In genomic region chr16:43698735-43699649, GRCm38 (mm10) we compare ENCODE assay signal across 12 mouse cellular contexts. TPM values are rescaled to one million over a fixed set of nuclear protein-coding genes. Genes with fewer than 3 reads are reported as not detected.
A peak's percentile ranks its signal among the peaks of the same experiment; 100 is the strongest.
DNase-seq lines count a peak whose midpoint lies in the region; ATAC-seq and TF ChIP-seq lines count a peak whose summit lies in the region.
"Had no signal": no experiment of that assay in that cellular context is flagged by ENCODE, and none has a peak within 500 bp of the region (broad histone marks: within the 10 kb centered on the region; RNA-seq: fewer than 3 reads in every experiment).

No protein-coding gene starts in this region.

- 88% methylated on average over 14 of the region's 14 CpGs for WGBS in hindbrain, postnatal 0 days

- no peaks in the 10 kb centered on the region for H3K27me3 ChIP-seq in hindbrain, postnatal 0 days (ENCODE audit: insufficient read depth, low read length)
- H3K27me3 ChIP-seq: limb, embryonic 12.5 days had no signal

- H3K36me3 ChIP-seq in hindbrain, postnatal 0 days (ENCODE audit: insufficient read depth, low read length) = no peaks in the 10 kb centered on the region
- H3K36me3 ChIP-seq: limb, embryonic 12.5 days had no signal

- H3K9me3 ChIP-seq in hindbrain, postnatal 0 days (ENCODE audit: low read length) = no peaks in the 10 kb centered on the region

- H3K4me2 ChIP-seq in hindbrain, postnatal 0 days (ENCODE audit: low read depth, low read length) = no peak overlapping the region
- H3K4me2 ChIP-seq: limb, embryonic 12.5 days had no signal

- no peaks in the 10 kb centered on the region for H3K4me1 ChIP-seq in hindbrain, postnatal 0 days (ENCODE audit: insufficient read depth, low read length)
- H3K4me1 ChIP-seq: limb, embryonic 12.5 days had no signal

- DNase-seq in right cerebral cortex, adult 18-20 months = peak; percentile 41
- DNase-seq in right cerebral cortex, postnatal 14 days = no peak
- DNase-seq in thymus, postnatal 36 days = peak; percentile 75 to 79
- DNase-seq in gastrocnemius, postnatal 36 days = no peak
- no peak for DNase-seq in gastrocnemius, postnatal 14 days
- no peak for DNase-seq in hindbrain, postnatal 0 days (ENCODE audit: low spot score)
- DNase-seq: forebrain, postnatal 0 days had no signal

- no peak overlapping the region for H3K4me3 ChIP-seq in hindbrain, postnatal 0 days (ENCODE audit: low read length)
- H3K4me3 ChIP-seq: limb, embryonic 12.5 days had no signal

- no peak overlapping the region for H3K9ac ChIP-seq in hindbrain, postnatal 0 days (replicated peaks; ENCODE audit: low read length)
- H3K9ac ChIP-seq: forebrain, postnatal 0 days; limb, embryonic 12.5 days had no signal

- ATAC-seq in common myeloid progenitor, adult 5-6 weeks (replicated peaks; ENCODE audit: low read depth, poor library complexity, severe bottlenecking) = peak; percentile 100
- peak; percentile 100 for ATAC-seq in megakaryocyte progenitor cell, adult 5-6 weeks (replicated peaks; ENCODE audit: poor library complexity)
- no peak for ATAC-seq in hindbrain, postnatal 0 days
- ATAC-seq: forebrain, postnatal 0 days; intestine, postnatal 0 days had no signal

- H3K27ac ChIP-seq in hindbrain, postnatal 0 days = no peak overlapping the region
- H3K27ac ChIP-seq: limb, embryonic 12.5 days had no signal

- intact Hi-C loops in gastrocnemius, postnatal 36 days (cut with DNase I) = no loop called here
- intact Hi-C loops in gastrocnemius, postnatal 14 days (cut with DNase I; ENCODE audit: low total_unique reads) = no loop called here

- TF ChIP-seq CTCF in hindbrain, postnatal 0 days (IDR thresholded peaks at IDR 0.05; ENCODE audit: low read depth) = no peak

RNA-seq across cellular contexts. Expression of gene Tigit, which starts 35.0 kb away (rescaled TPM):
- not detected in 2 replicates for total RNA-seq in common myeloid progenitor, adult 5-6 weeks (2017)
- total RNA-seq in megakaryocyte progenitor cell, adult 5-6 weeks (2015) = not detected in 2 replicates
- not detected in 2 replicates for total RNA-seq in megakaryocyte progenitor cell, adult 5-6 weeks (2017)
- total RNA-seq in gastrocnemius, postnatal 36 days (2021) = not detected
- total RNA-seq in gastrocnemius, postnatal 14 days (2021) = not detected
- not detected in 2 replicates for total RNA-seq in hindbrain, postnatal 0 days (2014; rRNA removed)
- polyA plus RNA-seq in hindbrain, postnatal 0 days (2015; fragmentation: Nextera tagmentation; extraction: Ambion mirVana) = 0.31 TPM in 1 of 2 replicates, not detected in the other
- total RNA-seq: forebrain, postnatal 0 days had no signal
- polyA plus RNA-seq: intestine, postnatal 0 days; limb, embryonic 12.5 days had no signal

RNA-seq across cellular contexts. Expression of gene Drd3, which starts 54.8 kb away (rescaled TPM):
- not detected in 2 replicates for total RNA-seq in common myeloid progenitor, adult 5-6 weeks (2017)
- not detected in 2 replicates for total RNA-seq in megakaryocyte progenitor cell, adult 5-6 weeks (2015)
- not detected in 2 replicates for total RNA-seq in megakaryocyte progenitor cell, adult 5-6 weeks (2017)
- not detected for total RNA-seq in gastrocnemius, postnatal 36 days (2021)
- total RNA-seq in gastrocnemius, postnatal 14 days (2021) = not detected
- total RNA-seq in hindbrain, postnatal 0 days (2014; rRNA removed) = 0.16 and 0.36 TPM in 2 replicates
- polyA plus RNA-seq in hindbrain, postnatal 0 days (2015; fragmentation: Nextera tagmentation; extraction: Ambion mirVana) = not detected in 2 replicates
- polyA plus RNA-seq: forebrain, postnatal 0 days; intestine, postnatal 0 days; limb, embryonic 12.5 days; neural tube, embryonic 14.5 days had no signal

Comparison
In these comparisons a context has a peak if more than half of its experiments do, and no peak if none do; other contexts are left out.
1. DNase-seq: peak in right cerebral cortex, adult 18-20 months (single experiment) and thymus, postnatal 36 days (2 of 2); none in right cerebral cortex, postnatal 14 days (single experiment), gastrocnemius, postnatal 36 days (0 of 2), gastrocnemius, postnatal 14 days (single experiment) and hindbrain, postnatal 0 days (single experiment).